Mouse (Mus musculus): ENCODE results near the gene Crtc1.

The Crtc1 gene

DNA sequence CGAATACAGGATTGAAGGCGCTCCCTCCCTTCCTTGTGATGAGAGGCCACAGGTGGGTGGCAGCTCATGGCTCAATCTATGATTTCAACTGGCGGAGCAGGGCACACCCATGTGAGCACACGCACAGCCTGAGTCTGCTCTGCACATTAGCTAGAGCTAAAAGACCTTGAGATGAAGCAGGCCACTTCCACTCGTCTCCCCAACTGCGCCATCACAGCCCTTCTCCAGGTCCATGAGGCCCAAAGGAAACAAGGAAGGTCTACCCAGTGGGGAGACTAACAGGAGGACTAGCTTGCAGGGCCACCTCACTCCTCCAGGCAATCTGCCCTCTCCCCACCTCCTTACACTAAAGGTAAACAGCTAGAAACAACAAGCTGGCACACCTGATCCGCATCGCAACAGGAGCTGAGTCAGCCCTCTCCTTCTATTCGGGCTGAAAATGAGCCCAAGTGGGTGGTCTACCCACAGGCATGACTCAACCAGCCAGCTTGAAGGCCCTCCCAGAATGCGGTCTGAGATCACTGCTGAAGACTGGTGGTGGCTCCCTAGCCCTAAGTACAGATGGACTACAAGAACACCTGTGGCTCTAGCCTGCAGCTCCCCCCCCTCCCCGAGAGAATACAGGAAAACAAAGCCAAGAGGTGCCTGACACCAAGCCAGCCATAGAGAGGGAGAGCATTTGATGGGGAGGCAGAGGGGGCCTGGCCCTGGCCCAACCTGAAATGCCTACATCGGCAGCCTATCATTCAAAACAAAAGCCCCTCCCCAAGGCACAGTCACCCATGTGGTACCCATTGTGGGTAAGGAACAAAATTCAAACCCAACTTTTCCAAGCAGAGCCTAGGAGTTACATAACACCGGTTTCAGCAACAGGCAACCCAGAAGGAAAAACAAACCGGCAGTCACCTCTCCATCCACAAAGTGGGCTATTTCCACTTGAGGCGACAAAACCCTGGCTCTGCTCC is 88.1 kb downstream of the Crtc1 start:
- DNase-seq (ENCODE audit: low read depth, low spot score): peak; percentile 78

DNA sequence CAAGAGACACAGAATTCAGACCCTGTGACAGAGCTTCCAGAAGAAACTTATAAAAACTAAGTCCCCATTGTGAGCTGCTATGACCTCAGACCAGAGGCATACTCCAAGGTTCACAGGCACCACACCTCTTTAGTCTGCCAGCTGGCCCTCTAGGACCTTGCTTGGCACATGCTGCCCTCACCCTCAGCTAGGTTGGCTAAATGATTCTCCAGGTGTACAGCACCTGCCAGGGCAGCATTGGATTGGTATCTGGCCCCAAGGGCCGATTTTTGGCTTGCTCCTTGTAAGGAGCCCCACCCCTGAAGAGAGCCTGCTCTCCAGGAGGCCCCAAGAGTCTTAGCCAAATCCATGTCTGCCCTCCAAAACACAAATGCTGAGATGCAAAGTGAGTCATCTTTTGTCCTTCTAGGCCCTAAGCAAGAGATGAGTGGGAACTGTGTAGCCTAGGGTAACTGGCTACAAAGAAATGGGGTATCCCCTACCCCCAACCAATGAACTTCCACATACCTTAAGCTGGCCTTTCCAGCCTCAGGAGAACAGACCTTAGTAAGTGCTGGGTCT is 91.4 kb downstream of the Crtc1 start:
- DNase-seq (ENCODE audit: low read depth, low spot score): peak; percentile 59

DNA sequence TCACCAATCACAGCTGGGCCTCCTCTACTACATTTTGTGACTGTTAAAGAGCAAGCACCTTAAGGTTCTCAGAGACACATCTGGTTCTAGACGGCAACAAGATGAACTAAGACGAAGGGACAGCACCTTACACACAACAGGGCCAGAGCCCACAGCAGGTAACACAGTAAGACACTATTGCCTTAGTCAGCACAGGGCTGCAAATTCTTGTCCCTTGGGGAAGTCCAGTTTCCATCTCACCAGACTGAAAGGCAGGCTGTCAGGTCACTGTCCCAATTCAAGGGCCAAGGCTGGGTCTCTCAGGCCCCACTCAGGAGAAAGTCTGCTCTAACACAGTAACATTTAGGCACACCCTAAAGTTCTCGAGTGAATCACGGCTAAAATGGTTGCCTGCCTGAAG is 91.9 kb downstream of the Crtc1 start:
- no peak for DNase-seq (ENCODE audit: low read depth, low spot score)

DNA sequence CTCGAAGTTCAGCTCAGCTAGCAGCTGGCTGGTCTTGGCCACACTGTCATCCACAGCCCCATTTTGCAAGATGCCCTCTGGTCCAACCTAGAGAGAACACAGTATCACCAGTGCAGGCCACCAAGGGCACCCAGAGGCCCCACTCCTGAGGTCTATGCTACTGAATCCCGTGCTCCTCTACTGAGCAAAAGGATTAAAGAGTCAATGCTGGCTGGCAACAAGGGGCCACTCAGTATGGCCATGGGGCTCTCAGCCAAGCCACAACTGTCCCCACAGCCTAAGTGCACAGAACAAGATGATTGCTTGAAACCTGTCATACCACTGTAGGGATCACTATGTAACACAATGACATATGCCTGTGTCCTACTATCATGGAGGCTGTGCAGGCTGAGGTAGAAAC is 95.1 kb downstream of the Crtc1 start:
- no peak for DNase-seq (ENCODE audit: low read depth, low spot score)

DNA sequence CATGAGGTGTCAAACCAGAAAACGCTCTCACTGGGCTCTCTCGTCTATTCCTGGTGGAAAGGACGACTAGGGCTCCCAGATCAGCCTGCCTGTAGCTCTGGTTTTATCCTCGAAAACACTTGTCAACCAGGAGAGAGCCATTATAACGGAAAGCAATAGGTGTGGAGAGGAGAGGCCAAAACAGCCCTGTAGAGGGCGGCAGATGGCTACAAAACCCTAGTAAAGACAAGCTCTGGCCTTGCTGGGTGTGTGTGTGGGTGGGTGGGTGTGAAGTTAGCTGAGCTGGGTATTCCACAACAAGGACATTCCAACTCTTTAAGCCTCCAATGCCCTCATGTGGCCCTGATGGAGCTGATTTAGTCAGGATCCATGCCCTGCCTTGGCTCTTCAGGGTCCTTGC is 95.7 kb downstream of the Crtc1 start:
- DNase-seq (ENCODE audit: low read depth, low spot score): peak; percentile 80

DNA sequence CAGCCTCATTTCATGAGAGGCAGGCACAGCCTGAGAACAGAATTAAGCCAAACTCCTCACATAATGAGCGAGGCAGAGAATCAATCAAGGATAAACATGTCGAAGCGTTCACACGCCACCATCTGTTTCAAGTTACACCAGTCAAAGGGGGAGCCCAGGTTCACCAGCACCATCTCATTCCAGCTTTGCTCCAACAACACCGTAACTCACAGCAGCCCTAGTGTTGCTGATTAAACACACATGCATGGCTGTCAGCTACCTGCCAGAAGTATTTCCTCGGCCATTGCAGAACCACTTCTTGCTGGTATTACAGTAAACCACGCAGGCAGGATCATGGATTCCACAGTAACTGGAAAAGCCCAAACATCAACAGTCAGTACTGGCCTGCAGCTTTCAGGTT is 96.3 kb downstream of the Crtc1 start:
- no peak for DNase-seq (ENCODE audit: low read depth, low spot score)

DNA sequence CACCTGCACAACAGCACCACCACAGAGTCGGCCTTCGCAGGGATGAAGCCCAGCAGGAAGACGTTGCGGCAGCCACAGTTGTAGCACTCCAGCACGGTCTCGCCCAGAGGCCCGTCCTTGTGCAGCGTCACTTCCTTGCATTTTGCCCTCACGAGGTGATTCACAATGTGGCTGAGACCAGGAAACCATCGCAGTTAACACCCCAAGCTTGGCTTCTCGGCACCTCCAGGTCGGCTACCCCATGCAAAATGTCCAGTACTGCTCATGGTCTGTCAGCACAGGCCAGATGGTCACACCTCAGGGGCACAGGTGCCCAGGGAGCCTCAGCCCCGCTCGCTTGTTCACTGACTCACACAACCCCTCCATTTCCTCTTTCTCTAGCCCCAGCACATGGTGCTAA is 97.4 kb downstream of the Crtc1 start:
- DNase-seq (ENCODE audit: low read depth, low spot score): no peak

DNA sequence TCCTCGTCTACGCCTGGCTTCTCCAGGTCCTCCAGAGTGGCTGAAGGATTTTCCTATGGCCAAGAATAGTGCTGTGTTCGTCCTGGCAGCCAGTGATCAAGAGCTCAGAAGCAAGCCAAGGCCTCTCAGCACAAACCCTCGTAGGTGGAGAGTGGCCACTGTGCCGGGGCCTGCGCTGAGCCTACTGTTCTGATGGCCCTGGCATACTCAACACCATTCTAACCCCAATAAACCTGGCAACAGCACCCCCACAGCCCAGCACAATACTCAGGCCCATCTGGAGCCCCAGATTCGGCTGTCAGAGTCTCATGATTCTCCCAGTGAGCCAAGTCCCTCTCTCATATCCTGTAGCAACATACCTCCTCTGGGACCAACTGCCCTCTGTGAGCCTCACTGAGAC is 98.7 kb downstream of the Crtc1 start:
- no peak for DNase-seq (ENCODE audit: low read depth, low spot score)

DNA sequence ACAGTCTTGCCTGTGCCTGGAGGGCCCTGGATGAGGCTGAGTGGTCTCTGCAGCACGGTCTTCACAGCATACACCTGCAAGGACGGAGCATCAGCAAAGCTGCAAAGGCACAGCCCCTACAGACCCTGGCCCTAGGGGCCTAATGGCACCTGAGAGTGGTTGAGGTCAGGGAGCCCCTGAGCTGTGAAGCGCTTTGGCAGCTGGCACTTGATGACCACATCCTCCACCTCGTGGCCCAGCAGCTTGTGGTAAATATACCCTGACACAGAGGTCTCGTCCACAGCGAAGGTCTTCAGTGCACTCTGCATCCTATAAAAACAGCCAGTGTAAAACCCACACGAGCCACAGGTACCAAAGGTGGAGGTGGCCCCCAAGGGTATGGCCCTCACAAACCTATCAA is 100.4 kb downstream of the Crtc1 start:
- no peak for DNase-seq (ENCODE audit: low read depth, low spot score)

DNA sequence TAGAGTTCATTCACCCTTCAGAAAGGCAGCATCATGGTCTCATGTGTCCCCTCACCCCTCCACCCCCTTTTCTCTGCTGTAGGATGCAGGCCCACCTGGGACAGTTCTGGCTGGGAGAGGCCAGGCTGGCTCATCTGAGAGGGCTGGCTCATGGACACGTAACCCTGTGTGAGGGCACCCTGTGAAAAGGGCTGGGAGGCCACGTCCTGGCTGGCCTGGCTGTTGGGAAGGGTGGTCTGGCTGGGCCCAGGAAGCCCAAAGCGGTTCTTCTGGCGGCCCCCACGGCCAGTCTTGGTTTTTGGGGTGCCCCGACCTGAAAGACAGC is 106.5 kb downstream of the Crtc1 start:
- no peak for DNase-seq (ENCODE audit: low read depth, low spot score)

All from 3T3-L1 (cell line).